Mouse (Mus musculus) lung, postnatal 10 days (tissue): ENCODE measurements at regions not wholly inside any gene's neighbourhood (a gene's known extent, or its start where the extent isn't known, plus 50 kb on each side); places are given as distances from the start of the nearest gene placed in this dataset.
"Not testable (repeated sequence)": the region's sequence is repeated elsewhere in the genome, so short reads cannot be mapped to it uniquely, and the experiment has no call there.

Source experiments
- DNase-seq: peaks from one replicate; pipeline ENCODE4 v3.0.0; 2021

GRCm38 (mm10) chr4:9724801-9725200 lies 1149.5 kb upstream of the 2610301B20Rik start:
- DNase-seq: not testable (repeated sequence)

- DNase-seq: no peak
Measured at GRCm38 (mm10) chr4:9737691-9738090, 1136.6 kb upstream of the 2610301B20Rik start.

GRCm38 (mm10) chr4:9747411-9747938 lies 1126.8 kb upstream of the 2610301B20Rik start:
- no peak for DNase-seq

- DNase-seq: no peak
Measured at GRCm38 (mm10) chr4:9748110-9748509, 1126.2 kb upstream of the 2610301B20Rik start.

- DNase-seq: no peak
Measured at GRCm38 (mm10) chr4:9749877-9750276, 1124.4 kb upstream of the 2610301B20Rik start.

- no peak for DNase-seq
Measured at GRCm38 (mm10) chr4:9750404-9750803, 1123.9 kb upstream of the 2610301B20Rik start.

GRCm38 (mm10) chr4:9763321-9763720 lies 1111.0 kb upstream of the 2610301B20Rik start:
- DNase-seq: no peak

GRCm38 (mm10) chr4:9769633-9770205 lies 1104.6 kb upstream of the 2610301B20Rik start:
- no peak for DNase-seq

GRCm38 (mm10) chr4:9770372-9771102 lies 1103.8 kb upstream of the 2610301B20Rik start:
- DNase-seq: peak; percentile 56

GRCm38 (mm10) chr4:9771103-9771474 lies 1103.2 kb upstream of the 2610301B20Rik start:
- no peak for DNase-seq

GRCm38 (mm10) chr4:9778391-9778790 lies 1095.9 kb upstream of the 2610301B20Rik start:
- DNase-seq: no peak

GRCm38 (mm10) chr4:9779594-9779993 lies 1094.7 kb upstream of the 2610301B20Rik start:
- no peak for DNase-seq

GRCm38 (mm10) chr4:9780179-9780578 lies 1094.1 kb upstream of the 2610301B20Rik start:
- DNase-seq: peak; percentile 74

- DNase-seq: no peak
Measured at GRCm38 (mm10) chr4:9781318-9781717, 1093.0 kb upstream of the 2610301B20Rik start.

GRCm38 (mm10) chr4:9787795-9788365 lies 1086.4 kb upstream of the 2610301B20Rik start:
- no peak for DNase-seq

GRCm38 (mm10) chr4:9790478-9790877 lies 1083.8 kb upstream of the 2610301B20Rik start:
- no peak for DNase-seq
